ENCODE assay signal across 8 mouse cellular contexts in genomic region chr13:46418141-46418601, GRCm38 (mm10). TPM values are rescaled to one million over a fixed set of nuclear protein-coding genes. Genes with fewer than 3 reads are reported as not detected.
A peak's percentile ranks its signal among the peaks of the same experiment; 100 is the strongest.
DNase-seq lines count a peak whose midpoint lies in the region; ATAC-seq lines count a peak whose summit lies in the region.

Gene Rbm24, plus strand, starts transcription at chr13:46418434.

- H3K27me3 ChIP-seq in hindbrain, embryonic 16.5 days (replicated peaks; ENCODE audit: control insufficient read depth, insufficient read depth, low read length), result no peaks in the 10 kb centered on the region

- peak; percentile 29; the same call in 1 of the 2 replicates for ATAC-seq in common myeloid progenitor, adult 5-6 weeks (replicated peaks; ENCODE audit: low read depth, poor library complexity, severe bottlenecking)
- ATAC-seq in hindbrain, embryonic 16.5 days, result peak; percentile 89

- H3K4me3 ChIP-seq in hindbrain, embryonic 16.5 days (ENCODE audit: low read length), result peak within 1 kb of the TSS; percentile 74

- peak within 1 kb of the TSS; percentile 97 for H3K4me2 ChIP-seq in hindbrain, embryonic 16.5 days (ENCODE audit: low read length)

- peak within 1 kb of the TSS; percentile 64 for H3K27ac ChIP-seq in hindbrain, embryonic 16.5 days (ENCODE audit: low read depth, low read length)

- under 1% methylated on average over 36 of the region's 41 CpGs for WGBS in hindbrain, embryonic 16.5 days

- H3K9me3 ChIP-seq in hindbrain, embryonic 16.5 days (ENCODE audit: control insufficient read depth, low read length), result no peaks in the 10 kb centered on the region

- peak within 1 kb of the TSS; percentile 84 for H3K9ac ChIP-seq in hindbrain, embryonic 16.5 days (ENCODE audit: low read depth, low read length)

- 0 out of 2 replicates have a peak, but pooled peaks cover 3% of the 10 kb centered on the region for H3K4me1 ChIP-seq in hindbrain, embryonic 16.5 days (ENCODE audit: control insufficient read depth, insufficient read depth, low read depth, low read length)

- peak; percentile 19 for DNase-seq in layer of hippocampus, adult 11-12 months (ENCODE audit: low spot score)
- DNase-seq in layer of hippocampus, adult 9-10 months (ENCODE audit: low spot score), result no peak
- peak; percentile 86 for DNase-seq in gastrocnemius, postnatal 25 days
- DNase-seq in liver, result peak; percentile 32
- peak; percentile 26 for DNase-seq in naive thymus-derived CD4-positive, alpha-beta T cell, adult 2 months (ENCODE audit: low read depth)
- DNase-seq in thymus, postnatal 10 days (ENCODE audit: low spot score in 2 of 2), result peak; percentile 52 to 67

- no peaks in the 10 kb centered on the region for H3K36me3 ChIP-seq in hindbrain, embryonic 16.5 days (ENCODE audit: control insufficient read depth, insufficient read depth, low read length)

RNA-seq across cellular contexts. Expression of gene Rbm24, which starts in this region (rescaled TPM):
- total RNA-seq in common myeloid progenitor, adult 5-6 weeks (2017), result not detected in 2 replicates
- 100 to 1,000 TPM; 129 to 151 TPM for total RNA-seq in gastrocnemius, postnatal 25 days (2021)
- 2.4 and 2.8 TPM in 2 replicates for polyA plus RNA-seq in hindbrain, embryonic 16.5 days (2015; fragmentation: Nextera tagmentation; extraction: Ambion mirVana)

Comparison
In these comparisons a context has a peak if more than half of its experiments do, and no peak if none do; other contexts are left out.
1. RNA of gene Rbm24 (total RNA-seq): 129 to 151 TPM in gastrocnemius, postnatal 25 days; not detected in common myeloid progenitor, adult 5-6 weeks; every median in the first group is over 100 times any median in the second.
2. Peak in ATAC-seq in common myeloid progenitor, adult 5-6 weeks; RNA of the gene not detected or under 1 TPM.